Mouse (Mus musculus): ENCODE data around the gene Kcnip2.

DNA sequence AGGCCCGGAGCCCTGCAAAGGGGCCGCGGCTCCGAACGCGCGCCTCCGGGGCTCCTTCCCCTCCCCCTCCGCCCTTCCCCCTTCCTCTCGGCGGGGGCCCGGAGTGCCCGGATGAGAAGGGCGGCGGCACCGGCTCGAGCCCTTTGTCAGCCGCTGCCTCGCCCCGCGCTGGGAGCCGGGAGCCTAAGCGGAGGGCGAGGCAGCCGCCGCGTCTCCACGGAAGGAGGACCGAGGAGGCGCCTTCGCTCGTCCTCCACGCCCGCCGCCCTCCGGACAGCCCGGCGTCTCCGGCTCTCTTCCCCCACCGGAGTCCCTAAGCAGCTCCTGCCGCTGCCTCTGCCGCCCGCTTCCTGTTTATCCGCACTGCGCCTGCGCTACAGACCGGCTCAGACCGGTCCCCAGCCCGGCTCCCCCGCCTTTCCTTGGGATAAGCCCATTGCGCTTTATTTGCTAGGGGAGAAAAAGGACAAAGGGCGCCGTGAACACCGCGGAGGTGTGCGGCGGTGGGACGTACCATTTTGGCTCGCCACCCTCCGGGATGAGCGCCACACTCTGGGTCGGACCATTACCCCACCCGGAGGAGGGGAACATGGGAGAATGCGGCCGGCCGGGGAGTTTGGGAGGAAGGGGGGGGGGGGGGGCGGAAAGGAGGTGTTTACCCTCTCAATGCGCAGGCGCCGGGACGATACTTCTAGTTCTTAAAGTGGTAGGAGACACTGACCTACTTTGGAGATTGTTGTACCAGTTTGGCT is 32.5 kb downstream of the Kcnip2 start, which contains the start of gene Mgea5:
- TF ChIP-seq CTCF (IDR thresholded peaks at IDR 0.05; ENCODE audit: low read depth), result 0 out of 2 replicates have a peak, but pooled peaks have one; percentile 13
- TF ChIP-seq EP300 (IDR thresholded peaks at IDR 0.05; ENCODE audit: low read depth), result no peak; the same call in 1 of the 2 replicates

All from heart, postnatal 0 days (tissue).